Mouse (Mus musculus) embryonic facial prominence, embryonic 13.5 days (tissue): ENCODE data around the gene Ctsl. TPM values are rescaled to one million over a fixed set of nuclear protein-coding genes. Genes with fewer than 3 reads are reported as not detected.

Experiments
- ATAC-seq: fragments of 200-750 bp; cut with Nextera tagmentation; 2 replicates; pipeline ENCODE4 v1.8.0; 2017; ENCODE audit warnings: low read depth; ENCODE audit not compliant: insufficient number of reproducible peaks, insufficient read depth, low FRiP score, low TSS enrichment
- H3K27ac ChIP-seq: fragments of 300-500 bp; sonication (generic); 2 replicates; pipeline ENCODE4 v1.5.1; 2015; ENCODE audit warnings: moderate library complexity, mild to moderate bottlenecking, inconsistent platforms
- H3K27me3 ChIP-seq: fragments of 300-500 bp; sonication (generic); 2 replicates; pipeline ENCODE4 v1.6.1; 2015; ENCODE audit warnings: mild to moderate bottlenecking, inconsistent platforms
- H3K36me3 ChIP-seq: fragments of 300-500 bp; sonication (generic); 2 replicates; pipeline ENCODE4 v1.6.1; 2015; ENCODE audit warnings: mild to moderate bottlenecking, inconsistent platforms
- H3K4me1 ChIP-seq: fragments of 300-500 bp; sonication (generic); 2 replicates; pipeline ENCODE4 v1.6.1; 2015; ENCODE audit warnings: inconsistent platforms
- H3K4me2 ChIP-seq: fragments of 300-500 bp; sonication (generic); 2 replicates; pipeline ENCODE4 v1.6.1; 2015; ENCODE audit warnings: moderate library complexity, mild to moderate bottlenecking, inconsistent platforms
- H3K4me3 ChIP-seq: fragments of 300-500 bp; sonication (generic); 2 replicates; pipeline ENCODE4 v1.5.1; 2015; ENCODE audit warnings: mild to moderate bottlenecking, inconsistent platforms
- H3K9ac ChIP-seq: fragments of 300-500 bp; sonication (generic); 2 replicates; pipeline ENCODE4 v1.6.1; 2015; ENCODE audit warnings: mild to moderate bottlenecking, inconsistent platforms
- H3K9me3 ChIP-seq: fragments of 300-500 bp; sonication (generic); 2 replicates; pipeline ENCODE4 v1.6.1; 2016; ENCODE audit warnings: inconsistent platforms
- WGBS: fragments of 180-500 bp; shearing (Covaris S2); methylation state at CpG from one replicate; pipeline ENCODE4 v1.1.7; 2015; ENCODE audit warnings: mixed read lengths; 5-methylcytosine and 5-hydroxymethylcytosine counted together
- polyA plus RNA-seq: library from polyadenylated mRNA; unstranded; fragments of >200 nt; fragmentation: Nextera tagmentation; extraction: Ambion mirVana; gene quantifications from 2 replicates; pipeline ENCODE4 v1.2.1, GENCODE M21; 2015

Gene Ctsl
- polyA plus RNA-seq, 1 experiment from 2014 or later = 174 TPM

- H3K4me1 ChIP-seq = peaks cover 11% of the 10 kb centered on the region
- H3K4me3 ChIP-seq = no peak overlapping the region
- no peaks in the 10 kb centered on the region for H3K27me3 ChIP-seq
- peak overlapping the region; percentile 29; the same call in 1 of the 2 replicates for H3K27ac ChIP-seq
- no peak overlapping the region for H3K4me2 ChIP-seq
- WGBS = 44% methylated on average over 3 of the region's 3 CpGs
- H3K9ac ChIP-seq = no peak overlapping the region
- H3K9me3 ChIP-seq = no peaks in the 10 kb centered on the region
- no peak for ATAC-seq
- no peaks in the 10 kb centered on the region for H3K36me3 ChIP-seq
Measured at GRCm38 (mm10) chr13:64402006-64402405, 31.3 kb upstream of the Ctsl start.

GRCm38 (mm10) chr13:64400801-64401361, 30.2 kb upstream of the Ctsl start:
- no peaks in the 10 kb centered on the region for H3K9me3 ChIP-seq
- H3K27me3 ChIP-seq = no peaks in the 10 kb centered on the region
- H3K4me2 ChIP-seq = peak overlapping the region; percentile 33
- peak overlapping the region; percentile 52 for H3K27ac ChIP-seq
- peaks cover 11% of the 10 kb centered on the region for H3K4me1 ChIP-seq
- H3K9ac ChIP-seq = no peak overlapping the region
- ATAC-seq = peak; percentile 69
- no peaks in the 10 kb centered on the region for H3K36me3 ChIP-seq
- H3K4me3 ChIP-seq = no peak overlapping the region
- 24% methylated on average over 7 of the region's 7 CpGs for WGBS

- no peak for ATAC-seq
- H3K9me3 ChIP-seq = no peaks in the 10 kb centered on the region
- H3K27me3 ChIP-seq = no peaks in the 10 kb centered on the region
- H3K36me3 ChIP-seq = no peaks in the 10 kb centered on the region
- H3K4me2 ChIP-seq = no peak overlapping the region
- 0 out of 2 replicates have a peak overlapping the region, but pooled peaks have one; percentile 52 for H3K27ac ChIP-seq
- H3K4me3 ChIP-seq = no peak overlapping the region
- H3K9ac ChIP-seq = no peak overlapping the region
- 80% methylated on average over 3 of the region's 3 CpGs for WGBS
- peaks cover 11% of the 10 kb centered on the region for H3K4me1 ChIP-seq
Measured at GRCm38 (mm10) chr13:64399906-64400305, 29.2 kb upstream of the Ctsl start.

GRCm38 (mm10) chr13:64398065-64398464, 27.4 kb upstream of the Ctsl start:
- no peak overlapping the region for H3K4me2 ChIP-seq
- no peak overlapping the region for H3K27ac ChIP-seq
- WGBS = 93% methylated on average over 1 of the region's 1 CpGs
- peaks cover 11% of the 10 kb centered on the region for H3K4me1 ChIP-seq
- no peak overlapping the region for H3K4me3 ChIP-seq
- ATAC-seq = no peak
- H3K36me3 ChIP-seq = no peaks in the 10 kb centered on the region
- H3K9me3 ChIP-seq = no peaks in the 10 kb centered on the region
- H3K27me3 ChIP-seq = no peaks in the 10 kb centered on the region
- no peak overlapping the region for H3K9ac ChIP-seq

- no peak for ATAC-seq
- H3K9me3 ChIP-seq = no peaks in the 10 kb centered on the region
- H3K4me3 ChIP-seq = no peak overlapping the region
- H3K9ac ChIP-seq = no peak overlapping the region
- no peak overlapping the region for H3K4me2 ChIP-seq
- H3K4me1 ChIP-seq = peaks cover 6% of the 10 kb centered on the region
- H3K27ac ChIP-seq = no peak overlapping the region
- WGBS = 68% methylated on average over 8 of the region's 8 CpGs
- H3K27me3 ChIP-seq = no peaks in the 10 kb centered on the region
- no peaks in the 10 kb centered on the region for H3K36me3 ChIP-seq
Measured at GRCm38 (mm10) chr13:64396979-64397378, 26.3 kb upstream of the Ctsl start.

GRCm38 (mm10) chr13:64388415-64388814, 17.7 kb upstream of the Ctsl start:
- H3K4me3 ChIP-seq = no peak overlapping the region
- no peak overlapping the region for H3K4me2 ChIP-seq
- no peaks in the 10 kb centered on the region for H3K9me3 ChIP-seq
- WGBS = 51% methylated on average over 4 of the region's 4 CpGs
- no peaks in the 10 kb centered on the region for H3K27me3 ChIP-seq
- no peak overlapping the region for H3K27ac ChIP-seq
- H3K9ac ChIP-seq = no peak overlapping the region
- H3K36me3 ChIP-seq = no peaks in the 10 kb centered on the region
- no peaks in the 10 kb centered on the region for H3K4me1 ChIP-seq
- no peak for ATAC-seq

- no peak for ATAC-seq
- Histone ChIP-seq H3K36me3 (no peaks in the 10 kb centered on the region), H3K4me1 (no peaks in the 10 kb centered on the region), H3K27ac (no peak overlapping the region), H3K4me3 (no peak overlapping the region), H3K9me3 (no peaks in the 10 kb centered on the region), H3K27me3 (no peaks in the 10 kb centered on the region), H3K4me2 (no peak overlapping the region), H3K9ac (no peak overlapping the region)
- WGBS = 54% methylated on average over 2 of the region's 2 CpGs
Measured at GRCm38 (mm10) chr13:64386048-64386447, 15.4 kb upstream of the Ctsl start.

- no peak overlapping the region for H3K4me3 ChIP-seq
- WGBS = 89% methylated on average over 3 of the region's 3 CpGs
- ATAC-seq = no peak
- no peak overlapping the region for H3K9ac ChIP-seq
- H3K4me2 ChIP-seq = no peak overlapping the region
- H3K27ac ChIP-seq = no peak overlapping the region
- no peaks in the 10 kb centered on the region for H3K9me3 ChIP-seq
- no peaks in the 10 kb centered on the region for H3K4me1 ChIP-seq
- no peaks in the 10 kb centered on the region for H3K36me3 ChIP-seq
- H3K27me3 ChIP-seq = no peaks in the 10 kb centered on the region
Measured at GRCm38 (mm10) chr13:64384937-64385336, 14.2 kb upstream of the Ctsl start.

- Histone ChIP-seq H3K4me3 (no peak overlapping the region), H3K27me3 (no peaks in the 10 kb centered on the region), H3K27ac (no peak overlapping the region), H3K4me1 (no peaks in the 10 kb centered on the region), H3K9me3 (no peaks in the 10 kb centered on the region), H3K4me2 (no peak overlapping the region), H3K36me3 (no peaks in the 10 kb centered on the region), H3K9ac (no peak overlapping the region)
- 87% methylated on average over 2 of the region's 2 CpGs for WGBS
- no peak for ATAC-seq
Measured at GRCm38 (mm10) chr13:64380251-64380650, 9.6 kb upstream of the Ctsl start.

GRCm38 (mm10) chr13:64378601-64379000, 7.9 kb upstream of the Ctsl start:
- Histone ChIP-seq H3K27me3 (no peaks in the 10 kb centered on the region), H3K27ac (no peak overlapping the region), H3K36me3 (no peaks in the 10 kb centered on the region), H3K9me3 (no peaks in the 10 kb centered on the region), H3K4me1 (no peaks in the 10 kb centered on the region), H3K4me2 (no peak overlapping the region), H3K9ac (no peak overlapping the region), H3K4me3 (no peak overlapping the region)
- no peak for ATAC-seq
- WGBS = 50% methylated on average over 4 of the region's 4 CpGs

- Histone ChIP-seq H3K27ac (no peak overlapping the region), H3K4me2 (no peak overlapping the region), H3K9me3 (no peaks in the 10 kb centered on the region), H3K36me3 (no peaks in the 10 kb centered on the region), H3K9ac (no peak overlapping the region), H3K4me1 (no peaks in the 10 kb centered on the region), H3K27me3 (no peaks in the 10 kb centered on the region), H3K4me3 (no peak overlapping the region)
- ATAC-seq = no peak
- WGBS = 79% methylated on average over 2 of the region's 2 CpGs
Measured at GRCm38 (mm10) chr13:64376472-64376871, 5.8 kb upstream of the Ctsl start.

GRCm38 (mm10) chr13:64375160-64375559, 4.5 kb upstream of the Ctsl start:
- no peak overlapping the region for H3K4me3 ChIP-seq
- no peaks in the 10 kb centered on the region for H3K9me3 ChIP-seq
- no peak overlapping the region for H3K9ac ChIP-seq
- no peak overlapping the region for H3K4me2 ChIP-seq
- H3K27me3 ChIP-seq = no peaks in the 10 kb centered on the region
- H3K4me1 ChIP-seq = no peaks in the 10 kb centered on the region
- H3K36me3 ChIP-seq = no peaks in the 10 kb centered on the region
- 69% methylated on average over 7 of the region's 7 CpGs for WGBS
- no peak for ATAC-seq
- H3K27ac ChIP-seq = no peak overlapping the region
